8 mouse cellular contexts compared by ENCODE assay signal in the genomic region with DNA sequence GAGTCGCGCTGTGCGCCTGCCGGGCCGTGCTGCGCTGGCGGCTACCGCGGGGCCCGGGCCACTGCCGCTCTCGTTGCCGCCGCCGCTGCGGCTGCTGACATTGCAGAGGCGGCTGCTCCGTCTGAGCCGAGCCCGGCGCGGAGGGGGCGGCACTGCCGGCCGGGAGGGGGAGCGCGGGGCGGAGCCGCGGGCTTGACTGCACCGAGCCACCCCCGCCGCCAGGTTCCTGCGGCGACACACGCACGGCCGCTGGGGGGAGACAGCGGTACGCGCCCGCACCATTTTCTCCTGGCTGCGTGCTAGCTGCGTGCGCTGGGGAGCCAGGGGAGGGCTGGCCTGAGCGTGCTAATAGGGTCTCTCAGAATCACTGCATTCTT. TPM values are rescaled to one million over a fixed set of nuclear protein-coding genes. Genes with fewer than 3 reads are reported as not detected.
DNase-seq lines count a peak whose midpoint lies in the region.

A gene (minus strand): TSS at position 131 of the 377 bp plus-strand sequence.

- peak; percentile 82 to 84 for DNase-seq in adrenal gland, adult 18-20 months (ENCODE audit: low spot score in 2 of 2)
- DNase-seq in embryo, embryonic 10 days (ENCODE audit: low spot score), result peak; percentile 90
- DNase-seq in gastrocnemius, postnatal 25 days, result peak; percentile 86
- peak; percentile 53 for DNase-seq in induced T-regulatory cell, adult 2 months (ENCODE audit: low read depth)
- peak; percentile 92 to 97 for DNase-seq in left cerebral cortex, adult 18-20 months (ENCODE audit: low spot score in 2 of 2)
- DNase-seq in lung, postnatal 25 days (ENCODE audit: low spot score), result peak; percentile 67
- DNase-seq in retina, postnatal 7 days (ENCODE audit: low read depth, low spot score), result peak; percentile 78
- peak; percentile 61 to 74 for DNase-seq in thymus, postnatal 36 days

RNA-seq across cellular contexts. Expression of the gene that starts here (rescaled TPM):
- 1 to 10 TPM; 2.8 to 3.7 TPM for total RNA-seq in adrenal gland, adult 18-20 months (2021)
- total RNA-seq in gastrocnemius, postnatal 25 days (2021), result under 1 TPM; 0.27 to 0.64 TPM
- 100 to 1,000 TPM; 200 to 217 TPM for total RNA-seq in left cerebral cortex, adult 18-20 months (2021)

Comparison
In these comparisons a context has a peak if more than half of its experiments do, and no peak if none do; other contexts are left out.
1. Peak in every context shown above with its lines: DNase-seq.
2. RNA of the gene that starts here (total RNA-seq): 200 to 217 TPM in left cerebral cortex, adult 18-20 months; 2.8 to 3.7 TPM in adrenal gland, adult 18-20 months and 0.27 to 0.64 TPM in gastrocnemius, postnatal 25 days; every median in the first group is over 10 times any median in the second.
3. Peak in DNase-seq in gastrocnemius, postnatal 25 days; RNA of the gene not detected or under 1 TPM.